Mouse (Mus musculus) B cell, adult 62 days (primary cell): ENCODE data around the gene Amd1. TPM values are rescaled to one million over a fixed set of nuclear protein-coding genes. Genes with fewer than 3 reads are reported as not detected.

ENCODE experiments used
- total RNA-seq: library from RNA; stranded (reverse); gene quantifications from 4 replicates; pipeline ENCODE4 v1.2.4, GENCODE M21; 2023

Gene Amd1
- total RNA-seq = 39.3 to 47.1 TPM (median 42.1 TPM) in 4 replicates

GRCm38 (mm10) chr10:40302140-40302985, at the start of gene Amd1:
Gene Amd1 (minus strand): TSS chr10:40302186.

GRCm38 (mm10) chr10:40339351-40339964, 37.5 kb upstream of the Amd1 start, which contains the start of gene Cdk19:
Gene Cdk19 (plus strand): TSS chr10:40339564.

GRCm38 (mm10) chr10:40257414-40258255, 44.4 kb downstream of the Amd1 start, which contains the start of gene Gtf3c6:
Gene Gtf3c6 (minus strand): TSS chr10:40258108.

GRCm38 (mm10) chr10:40246374-40247165, 55.4 kb downstream of the Amd1 start, which contains the start of gene Rpf2:
Gene Rpf2 (minus strand): TSS chr10:40247036.

Other genes with a start within 250 kb of the Amd1 start
- gene Slc16a10, start 159.9 kb downstream of the Amd1 start, total RNA-seq = 9.0 to 13.1 TPM (median 10.1 TPM) in 4 replicates
- 16.3 to 22.5 TPM (median 19.1 TPM) in 4 replicates for gene Rpf2, start 55.1 kb downstream of the Amd1 start, total RNA-seq
- gene Gtf3c6, start 44.1 kb downstream of the Amd1 start, total RNA-seq = 23.2 to 31.2 TPM (median 27.4 TPM) in 4 replicates
- gene Cdk19, start 37.4 kb upstream of the Amd1 start, total RNA-seq = 50.3 to 53.5 TPM (median 53.0 TPM) in 4 replicates